Mouse (Mus musculus): ENCODE measurements around the gene Pgghg. TPM values are rescaled to one million over a fixed set of nuclear protein-coding genes. Genes with fewer than 3 reads are reported as not detected.

Gene Pgghg
- polyA plus RNA-seq, 1 experiment, result 68.6 TPM

GRCm38 (mm10) chr7:140956556-140956869 lies 15.3 kb downstream of the Pgghg start:
- Histone ChIP-seq H3K36me3 (ENCODE audit: control insufficient read depth, insufficient read depth, low read length) (no peaks in the 10 kb centered on the region), H3K4me1 (replicated peaks; ENCODE audit: control insufficient read depth, insufficient read depth, low read length) (peaks cover 16% of the 10 kb centered on the region; the same call in 1 of the 2 replicates), H3K27me3 (ENCODE audit: control insufficient read depth, insufficient read depth, low read length) (no peaks in the 10 kb centered on the region), H3K4me3 (ENCODE audit: control insufficient read depth, insufficient read depth, low read length) (no peak overlapping the region), H3K27ac (ENCODE audit: control insufficient read depth, insufficient read depth, low read length) (0 out of 2 replicates have a peak overlapping the region, but pooled peaks have one; percentile 0)
- DNase-seq, result no peak
- WGBS, result 75% methylated on average over 6 of the region's 6 CpGs
- TF ChIP-seq CTCF (IDR thresholded peaks at IDR 0.05; ENCODE audit: borderline replicate concordance, control insufficient read depth, extremely low read depth, insufficient read depth, low read length, poor library complexity) (no peak), POLR2A (IDR thresholded peaks at IDR 0.05; ENCODE audit: control insufficient read depth, extremely low read depth, insufficient read depth, low read length, poor library complexity) (no peak)

GRCm38 (mm10) chr7:140959181-140959901 lies 18.1 kb downstream of the Pgghg start:
- Histone ChIP-seq H3K27me3 (ENCODE audit: control insufficient read depth, insufficient read depth, low read length) (no peaks in the 10 kb centered on the region), H3K36me3 (ENCODE audit: control insufficient read depth, insufficient read depth, low read length) (no peaks in the 10 kb centered on the region), H3K4me3 (ENCODE audit: control insufficient read depth, insufficient read depth, low read length) (no peak overlapping the region), H3K4me1 (replicated peaks; ENCODE audit: control insufficient read depth, insufficient read depth, low read length) (0 out of 2 replicates have a peak, but pooled peaks cover 13% of the 10 kb centered on the region), H3K27ac (ENCODE audit: control insufficient read depth, insufficient read depth, low read length) (no peak overlapping the region)
- DNase-seq, result peak; percentile 25
- WGBS, result 17% methylated on average over 9 of the region's 9 CpGs
- TF ChIP-seq POLR2A (IDR thresholded peaks at IDR 0.05; ENCODE audit: control insufficient read depth, extremely low read depth, insufficient read depth, low read length, poor library complexity) (no peak), CTCF (IDR thresholded peaks at IDR 0.05; ENCODE audit: borderline replicate concordance, control insufficient read depth, extremely low read depth, insufficient read depth, low read length, poor library complexity) (no peak)

GRCm38 (mm10) chr7:140960026-140960425 lies 18.8 kb downstream of the Pgghg start:
- WGBS, result 94% methylated on average over 5 of the region's 5 CpGs
- Histone ChIP-seq H3K36me3 (ENCODE audit: control insufficient read depth, insufficient read depth, low read length) (no peaks in the 10 kb centered on the region), H3K4me1 (replicated peaks; ENCODE audit: control insufficient read depth, insufficient read depth, low read length) (0 out of 2 replicates have a peak, but pooled peaks cover 7% of the 10 kb centered on the region), H3K27me3 (ENCODE audit: control insufficient read depth, insufficient read depth, low read length) (no peaks in the 10 kb centered on the region), H3K4me3 (ENCODE audit: control insufficient read depth, insufficient read depth, low read length) (no peak overlapping the region), H3K27ac (ENCODE audit: control insufficient read depth, insufficient read depth, low read length) (no peak overlapping the region)
- no peak for DNase-seq
- TF ChIP-seq CTCF (IDR thresholded peaks at IDR 0.05; ENCODE audit: borderline replicate concordance, control insufficient read depth, extremely low read depth, insufficient read depth, low read length, poor library complexity) (no peak), POLR2A (IDR thresholded peaks at IDR 0.05; ENCODE audit: control insufficient read depth, extremely low read depth, insufficient read depth, low read length, poor library complexity) (no peak)

GRCm38 (mm10) chr7:140961416-140961815 lies 20.2 kb downstream of the Pgghg start:
- no peak overlapping the region for H3K27ac ChIP-seq (ENCODE audit: control insufficient read depth, insufficient read depth, low read length)
- H3K4me1 ChIP-seq (replicated peaks; ENCODE audit: control insufficient read depth, insufficient read depth, low read length), result no peaks in the 10 kb centered on the region
- H3K36me3 ChIP-seq (ENCODE audit: control insufficient read depth, insufficient read depth, low read length), result no peaks in the 10 kb centered on the region
- no peak for TF ChIP-seq POLR2A (IDR thresholded peaks at IDR 0.05; ENCODE audit: control insufficient read depth, extremely low read depth, insufficient read depth, low read length, poor library complexity)
- no peak for TF ChIP-seq CTCF (IDR thresholded peaks at IDR 0.05; ENCODE audit: borderline replicate concordance, control insufficient read depth, extremely low read depth, insufficient read depth, low read length, poor library complexity)
- DNase-seq, result no peak
- no peak overlapping the region for H3K4me3 ChIP-seq (ENCODE audit: control insufficient read depth, insufficient read depth, low read length)
- WGBS, result 88% methylated on average over 2 of the region's 2 CpGs
- H3K27me3 ChIP-seq (ENCODE audit: control insufficient read depth, insufficient read depth, low read length), result no peaks in the 10 kb centered on the region

- no peaks in the 10 kb centered on the region for H3K4me1 ChIP-seq (replicated peaks; ENCODE audit: control insufficient read depth, insufficient read depth, low read length)
- whole genome bisulfite sequencing, result 91% methylated on average over 2 of the region's 2 CpGs
- H3K4me3 ChIP-seq (ENCODE audit: control insufficient read depth, insufficient read depth, low read length), result no peak overlapping the region
- H3K36me3 ChIP-seq (ENCODE audit: control insufficient read depth, insufficient read depth, low read length), result no peaks in the 10 kb centered on the region
- DNase-seq, result no peak
- H3K27ac ChIP-seq (ENCODE audit: control insufficient read depth, insufficient read depth, low read length), result no peak overlapping the region
- no peaks in the 10 kb centered on the region for H3K27me3 ChIP-seq (ENCODE audit: control insufficient read depth, insufficient read depth, low read length)
- TF ChIP-seq CTCF (IDR thresholded peaks at IDR 0.05; ENCODE audit: borderline replicate concordance, control insufficient read depth, extremely low read depth, insufficient read depth, low read length, poor library complexity) (no peak), POLR2A (IDR thresholded peaks at IDR 0.05; ENCODE audit: control insufficient read depth, extremely low read depth, insufficient read depth, low read length, poor library complexity) (no peak)
Measured at GRCm38 (mm10) chr7:140962733-140963132, 21.5 kb downstream of the Pgghg start.

GRCm38 (mm10) chr7:140966921-140967320 lies 25.7 kb downstream of the Pgghg start, which contains the start of gene Ifitm1:
Gene Ifitm1 (plus strand): TSS chr7:140967221.
- no peaks in the 10 kb centered on the region for H3K4me1 ChIP-seq (replicated peaks; ENCODE audit: control insufficient read depth, insufficient read depth, low read length)
- no peaks in the 10 kb centered on the region for H3K36me3 ChIP-seq (ENCODE audit: control insufficient read depth, insufficient read depth, low read length)
- DNase-seq, result no peak
- no peaks in the 10 kb centered on the region for H3K27me3 ChIP-seq (ENCODE audit: control insufficient read depth, insufficient read depth, low read length)
- no peak within 1 kb of the TSS for H3K4me3 ChIP-seq (ENCODE audit: control insufficient read depth, insufficient read depth, low read length)
- 68% methylated on average over 4 of the region's 4 CpGs for WGBS
- no peak for TF ChIP-seq CTCF (IDR thresholded peaks at IDR 0.05; ENCODE audit: borderline replicate concordance, control insufficient read depth, extremely low read depth, insufficient read depth, low read length, poor library complexity)
- H3K27ac ChIP-seq (ENCODE audit: control insufficient read depth, insufficient read depth, low read length), result no peak within 1 kb of the TSS
